Mouse (Mus musculus): Measurements from ENCODE around the gene Srpx2.

The Srpx2 gene

GRCm38 (mm10) chrX:133908261-133908660, at the start of gene Srpx2:
TSS of gene Srpx2 (plus strand) at chrX:133908426.
- no peak for DNase-seq (ENCODE audit: low spot score in 2 of 2)

GRCm38 (mm10) chrX:133869743-133870142, 38.5 kb upstream of the Srpx2 start:
- DNase-seq (ENCODE audit: low spot score in 2 of 2) = no peak

GRCm38 (mm10) chrX:133887308-133887707, 20.9 kb upstream of the Srpx2 start:
- no peak for DNase-seq (ENCODE audit: low spot score in 2 of 2)

- no peak for DNase-seq (ENCODE audit: low spot score in 2 of 2)
These were observed 20.1 kb upstream of the Srpx2 start for GRCm38 (mm10) chrX:133888111-133888510.

- peak; percentile 24 to 68 for DNase-seq (ENCODE audit: low spot score in 2 of 2)
These were observed 10.1 kb upstream of the Srpx2 start, which contains the start of gene Tspan6 for GRCm38 (mm10) chrX:133898014-133898542. TSS of gene Tspan6 (minus strand) at chrX:133898429.

- DNase-seq (ENCODE audit: low spot score in 2 of 2) = no peak
These were observed 3.3 kb downstream of the Srpx2 start for GRCm38 (mm10) chrX:133911397-133912103.

- DNase-seq (ENCODE audit: low spot score in 2 of 2) = no peak
These were observed 4.8 kb downstream of the Srpx2 start for GRCm38 (mm10) chrX:133913006-133913405.

DNA sequence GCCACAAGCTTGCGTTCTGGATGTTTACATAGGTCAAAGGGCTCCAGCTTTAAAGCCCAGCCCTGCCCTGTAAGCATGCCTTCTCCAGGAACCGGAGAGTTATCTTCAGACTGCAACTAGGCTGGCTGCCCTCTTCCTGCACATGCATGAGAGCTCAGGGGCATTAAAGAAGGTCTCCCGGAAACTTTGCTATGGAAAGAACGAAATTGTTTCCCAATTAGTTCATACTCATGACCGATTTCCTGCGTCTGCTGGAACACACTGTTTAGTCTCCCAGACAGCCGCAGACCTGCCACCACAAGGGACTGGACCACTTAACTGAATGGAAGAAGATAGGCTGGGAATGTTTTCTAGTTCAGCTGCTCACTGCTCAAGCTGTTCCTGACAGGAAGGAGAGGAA, 6.0 kb downstream of the Srpx2 start:
- no peak for DNase-seq (ENCODE audit: low spot score in 2 of 2)

- no peak for DNase-seq (ENCODE audit: low spot score in 2 of 2)
These were observed 13.0 kb downstream of the Srpx2 start for GRCm38 (mm10) chrX:133921187-133921586.

DNA sequence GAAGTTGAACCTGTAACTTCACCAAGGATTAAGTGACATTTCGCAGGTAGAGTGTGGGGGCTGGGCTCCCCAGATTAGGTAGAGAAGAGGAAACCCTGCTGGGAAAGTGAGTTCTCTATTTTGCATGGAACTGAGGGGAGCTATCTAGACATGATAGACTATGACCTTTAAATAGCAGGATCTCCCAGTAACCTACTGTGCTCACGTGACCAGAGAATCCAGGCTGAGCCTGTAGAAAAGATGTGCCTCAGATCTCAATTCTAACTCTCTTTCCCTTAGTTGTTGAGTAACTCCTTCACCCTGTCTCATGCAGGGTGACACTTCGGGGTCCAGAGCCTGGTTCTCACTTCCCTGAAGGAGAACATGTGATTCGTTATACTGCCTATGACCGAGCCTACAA, 18.5 kb downstream of the Srpx2 start:
- no peak for DNase-seq (ENCODE audit: low spot score in 2 of 2)

- peak in 1 of 2 experiments; percentile 21 for DNase-seq (ENCODE audit: low spot score in 2 of 2)
These were observed 23.2 kb downstream of the Srpx2 start for GRCm38 (mm10) chrX:133931302-133932013.

- DNase-seq (ENCODE audit: low spot score in 2 of 2) = no peak
These were observed 28.5 kb downstream of the Srpx2 start for GRCm38 (mm10) chrX:133936605-133937225.

- no peak for DNase-seq (ENCODE audit: low spot score in 2 of 2)
These were observed 31.3 kb downstream of the Srpx2 start for GRCm38 (mm10) chrX:133939561-133939960.

- peak in 1 of 2 experiments; percentile 37 for DNase-seq (ENCODE audit: low spot score in 2 of 2)
These were observed 39.2 kb downstream of the Srpx2 start for GRCm38 (mm10) chrX:133947427-133947826.

- DNase-seq (ENCODE audit: low spot score in 2 of 2) = no peak
These were observed 46.4 kb downstream of the Srpx2 start for GRCm38 (mm10) chrX:133954661-133955060.

GRCm38 (mm10) chrX:133960617-133961016, 52.4 kb downstream of the Srpx2 start:
- no peak for DNase-seq (ENCODE audit: low spot score in 2 of 2)

- no peak for DNase-seq (ENCODE audit: low spot score in 2 of 2)
These were observed 56.4 kb downstream of the Srpx2 start for GRCm38 (mm10) chrX:133964615-133965014.

- DNase-seq (ENCODE audit: low spot score in 2 of 2) = peak in 1 of 2 experiments; percentile 9
These were observed 73.2 kb downstream of the Srpx2 start, which contains the start of gene Sytl4 for GRCm38 (mm10) chrX:133981231-133982002. TSS of gene Sytl4 (minus strand) at chrX:133981812.

Data from spleen, postnatal 10 days (tissue).